In genomic region chr13:12386286-12386685, GRCm38 (mm10) we compare ENCODE assay signal across 8 mouse cellular contexts. TPM values are rescaled to one million over a fixed set of nuclear protein-coding genes. Genes with fewer than 3 reads are reported as not detected.
DNase-seq lines count a peak whose midpoint lies in the region; ATAC-seq and TF ChIP-seq lines count a peak whose summit lies in the region.

No protein-coding gene starts in this region.

- no peaks in the 10 kb centered on the region for H3K4me1 ChIP-seq in lung, postnatal 0 days (ENCODE audit: insufficient read depth, low read depth, low read length)

- H3K4me3 ChIP-seq in lung, postnatal 0 days (ENCODE audit: low read depth, low read length): no peak overlapping the region

- H3K9ac ChIP-seq in lung, postnatal 0 days (replicated peaks; ENCODE audit: low read depth): no peak overlapping the region

- TF ChIP-seq EP300 in lung, postnatal 0 days (IDR thresholded peaks at IDR 0.05): no peak

- H3K4me2 ChIP-seq in lung, postnatal 0 days (replicated peaks; ENCODE audit: low read depth, low read length): no peak overlapping the region

- no peaks in the 10 kb centered on the region for H3K9me3 ChIP-seq in lung, postnatal 0 days (ENCODE audit: low read length)

- H3K27me3 ChIP-seq in lung, postnatal 0 days (replicated peaks; ENCODE audit: insufficient read depth, low read length): no peaks in the 10 kb centered on the region

- no peak overlapping the region for H3K27ac ChIP-seq in lung, postnatal 0 days (ENCODE audit: low read length)

- intact Hi-C loops in heart, postnatal 36 days (cut with DNase I): loop anchor here (2.0 kb wide), 2 partner anchors 89 to 175 kb away; no protein-coding TSS in a partner anchor

- peak; percentile 14 for DNase-seq in heart, adult 11 months
- no peak for DNase-seq in heart, postnatal 36 days
- peak; percentile 79 for DNase-seq in lung, postnatal 0 days (ENCODE audit: low spot score)
- DNase-seq in lung, adult 18-20 months: no peak
- DNase-seq in R1 (ENCODE audit: low read depth, low spot score): peak; percentile 40
- DNase-seq in lung, postnatal 36 days: peak; percentile 42
- no peak for DNase-seq in c-Kit-positive CD71-positive TER-119-positive erythroid progenitor cells, embryonic 14.5 days (ENCODE audit: low spot score)
- no peak for DNase-seq in cerebellum, adult 8-10 months

- TF ChIP-seq CTCF in lung, postnatal 0 days (IDR thresholded peaks at IDR 0.05): peak; percentile 82

- ATAC-seq in lung, postnatal 0 days: no peak

- no peaks in the 10 kb centered on the region for H3K36me3 ChIP-seq in lung, postnatal 0 days (ENCODE audit: insufficient read depth, low read length)

RNA-seq across cellular contexts. Expression of gene Heatr1, which starts 8.5 kb away (rescaled TPM):
- total RNA-seq in heart, postnatal 36 days (2021): 10 to 100 TPM; 14.3 to 15.2 TPM
- 7.7 TPM in 2 replicates for polyA plus RNA-seq in lung, postnatal 0 days (2015; fragmentation: Nextera tagmentation; extraction: Ambion mirVana)

RNA-seq across cellular contexts. Expression of gene Actn2, which starts 45.7 kb away (rescaled TPM):
- total RNA-seq in heart, postnatal 36 days (2021): 1,000 to 10,000 TPM; 1,744 to 1,878 TPM
- polyA plus RNA-seq in lung, postnatal 0 days (2015; fragmentation: Nextera tagmentation; extraction: Ambion mirVana): 16.1 and 18.7 TPM in 2 replicates

Comparison
In these comparisons a context has a peak if more than half of its experiments do, and no peak if none do; other contexts are left out.
1. DNase-seq: peak in heart, adult 11 months (single experiment), lung, postnatal 0 days (single experiment), R1 (single experiment) and lung, postnatal 36 days (single experiment); none in heart, postnatal 36 days (0 of 2), lung, adult 18-20 months (0 of 2), c-Kit-positive CD71-positive TER-119-positive erythroid progenitor cells, embryonic 14.5 days (single experiment) and cerebellum, adult 8-10 months (single experiment).